Mouse (Mus musculus): ENCODE results near the gene Nat10.

Nat10 gene

DNA sequence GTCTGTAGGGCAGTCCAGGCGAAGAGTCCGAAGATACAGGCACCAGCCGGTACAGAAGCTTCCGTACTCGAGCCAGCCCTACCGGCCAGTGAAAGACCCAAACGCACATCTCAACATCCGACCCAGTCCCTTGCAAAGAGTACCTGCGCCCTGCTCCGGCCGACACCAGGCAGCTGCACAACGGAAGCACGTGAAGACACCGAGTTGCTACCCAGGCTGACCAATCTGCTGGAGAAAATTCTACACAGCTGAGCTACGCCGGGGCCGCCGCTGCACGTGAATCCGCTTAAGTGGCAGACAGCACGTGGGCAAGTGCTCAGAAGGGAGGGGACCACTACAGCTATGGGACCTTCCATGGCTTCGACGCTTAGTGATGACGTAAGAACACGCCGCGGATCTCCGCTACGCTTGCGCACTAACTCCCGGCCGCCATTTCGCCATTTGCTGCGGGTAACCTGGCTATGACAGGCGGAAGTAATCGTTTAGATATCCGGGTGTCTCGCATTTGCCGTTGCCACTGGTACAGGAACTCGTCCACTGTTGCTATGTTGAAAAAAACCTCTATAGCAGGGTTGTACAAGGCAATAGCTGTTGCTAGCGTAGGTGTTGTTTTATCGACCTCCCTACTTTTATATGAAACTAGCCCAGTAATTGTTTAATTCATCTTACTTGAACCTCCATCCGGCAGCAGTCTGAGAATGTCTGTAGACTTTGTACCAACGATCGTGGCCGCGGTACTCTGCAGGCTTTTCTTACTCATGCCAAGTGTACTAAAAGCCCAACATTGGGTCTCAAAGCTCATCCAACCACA lies at the start of gene Nat10:
Gene Nat10 (minus strand): TSS at position 365 of the 811 bp plus-strand sequence.
- peak; percentile 96 for DNase-seq (ENCODE audit: low spot score)

DNA sequence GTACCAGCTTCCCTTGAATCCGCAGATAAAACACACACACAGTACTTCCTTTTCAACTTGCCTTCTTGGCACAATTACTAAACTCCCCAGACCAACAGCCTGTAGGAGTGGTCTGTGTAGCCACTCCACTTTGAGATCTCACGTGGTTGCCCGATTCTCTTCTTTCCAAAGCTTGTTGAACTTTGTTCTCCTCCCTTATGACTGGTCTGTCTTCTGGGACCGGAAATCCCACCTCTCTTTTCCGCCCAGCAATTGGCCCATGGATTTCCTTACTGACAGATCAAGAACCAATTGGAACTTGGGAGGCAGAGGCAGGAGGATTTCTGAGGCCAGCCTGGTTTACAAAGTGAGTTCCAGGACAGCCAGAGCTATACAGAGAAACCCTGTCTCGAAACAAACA lies 49.3 kb upstream of the Nat10 start:
- DNase-seq (ENCODE audit: low spot score), result no peak

DNA sequence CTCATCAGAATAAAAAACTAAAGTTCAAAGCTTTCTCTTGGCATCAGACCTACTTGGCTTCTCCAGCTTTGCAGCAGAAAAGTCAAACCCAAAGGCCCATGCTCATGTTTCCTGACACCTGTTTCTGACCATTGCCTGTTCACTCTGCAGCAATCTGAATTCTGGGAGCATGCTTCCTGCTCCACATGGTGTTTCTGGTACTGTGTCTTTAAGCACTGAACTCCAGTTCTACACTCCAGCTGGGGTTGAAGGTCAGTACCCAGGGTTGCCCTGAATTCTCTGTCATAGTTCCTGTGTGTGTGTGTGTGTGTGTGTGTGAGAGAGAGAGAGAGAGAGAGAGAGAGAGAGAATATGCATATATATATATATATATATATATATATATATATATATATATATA lies 47.4 kb upstream of the Nat10 start:
- no peak for DNase-seq (ENCODE audit: low spot score)

DNA sequence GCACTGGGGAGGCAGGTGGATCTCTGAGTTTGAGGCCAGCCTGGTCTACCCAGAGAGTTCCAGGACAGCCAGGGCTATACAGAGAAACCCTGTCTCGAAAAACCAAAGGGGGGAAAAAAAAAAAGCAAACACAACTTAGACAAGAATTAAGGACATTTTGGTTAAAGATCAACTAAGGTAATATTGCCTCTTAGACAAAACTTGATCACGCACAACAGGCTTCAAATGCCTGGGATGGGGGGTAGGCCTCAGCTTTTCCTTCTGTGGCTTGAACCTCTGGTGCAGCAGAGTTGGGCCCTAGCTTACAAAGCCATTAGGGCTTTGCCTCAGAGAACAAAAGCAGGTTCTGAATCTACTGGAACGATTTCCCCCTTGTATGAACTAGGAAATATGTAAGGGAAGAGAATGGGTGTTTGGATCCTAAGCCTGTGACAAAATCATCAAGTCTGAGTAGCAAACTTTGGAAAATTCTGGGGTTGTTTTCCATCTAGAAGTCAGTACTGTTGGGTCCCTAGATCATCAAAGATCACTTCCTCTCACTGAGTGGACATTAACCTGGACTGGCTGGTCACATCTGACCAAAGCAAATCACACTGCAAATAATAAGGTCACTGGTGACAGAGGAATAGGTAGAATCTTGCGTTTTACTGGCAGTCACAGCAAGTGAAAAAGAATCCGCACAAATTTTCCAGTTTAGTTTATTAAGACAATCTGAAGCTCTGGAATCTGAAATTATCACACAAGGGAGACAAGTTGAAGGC lies 42.9 kb upstream of the Nat10 start:
- no peak for DNase-seq (ENCODE audit: low spot score)

DNA sequence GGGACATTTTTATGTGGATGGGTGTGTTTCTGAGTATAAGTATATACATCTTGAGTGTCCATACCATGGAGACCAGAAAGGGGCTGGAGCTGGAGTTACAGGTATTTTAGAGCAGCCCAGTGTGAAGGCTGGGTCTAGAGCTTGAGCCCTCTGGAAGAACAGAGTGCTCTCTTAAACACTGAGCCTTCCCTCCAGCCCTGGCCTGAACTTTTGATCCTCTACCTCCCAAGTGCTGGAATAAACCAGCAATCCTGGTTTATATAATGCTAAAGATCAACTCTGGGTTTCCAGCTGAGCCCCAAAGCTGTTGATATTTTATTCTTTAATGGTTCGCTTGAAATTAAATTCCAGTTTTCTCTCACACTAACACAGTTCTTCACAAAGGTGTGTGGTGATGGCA lies 41.4 kb upstream of the Nat10 start:
- DNase-seq (ENCODE audit: low spot score), result no peak

DNA sequence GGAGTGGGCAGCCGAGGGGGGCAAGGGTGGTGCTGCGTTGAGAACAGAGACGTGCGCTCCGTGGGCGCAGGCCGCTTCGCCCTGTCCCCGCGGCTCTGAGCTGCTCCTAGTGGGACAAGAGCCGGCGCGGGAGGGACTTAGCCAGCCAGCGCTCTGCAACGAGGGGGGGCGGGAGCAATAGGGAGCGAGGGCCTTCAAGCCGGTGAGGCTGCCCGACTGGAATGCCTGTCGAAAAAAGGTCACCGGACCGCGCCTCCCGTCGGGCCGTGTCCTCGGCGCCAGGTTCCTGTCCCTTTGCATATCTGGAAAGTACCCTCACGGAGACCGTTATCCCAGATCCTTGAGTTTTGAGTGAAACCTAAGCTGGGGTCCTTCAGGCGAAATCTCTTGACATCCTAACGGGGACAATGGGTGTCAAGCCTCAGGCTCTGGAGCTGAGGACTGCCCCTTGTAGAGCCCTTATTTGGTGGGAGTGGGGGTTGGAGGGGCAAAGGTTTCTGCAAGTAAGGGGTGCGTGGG lies 36.5 kb upstream of the Nat10 start, which contains the start of gene Caprin1:
Gene Caprin1 (minus strand): TSS at position 159 of the 519 bp plus-strand sequence.
- DNase-seq (ENCODE audit: low spot score), result peak; percentile 91

DNA sequence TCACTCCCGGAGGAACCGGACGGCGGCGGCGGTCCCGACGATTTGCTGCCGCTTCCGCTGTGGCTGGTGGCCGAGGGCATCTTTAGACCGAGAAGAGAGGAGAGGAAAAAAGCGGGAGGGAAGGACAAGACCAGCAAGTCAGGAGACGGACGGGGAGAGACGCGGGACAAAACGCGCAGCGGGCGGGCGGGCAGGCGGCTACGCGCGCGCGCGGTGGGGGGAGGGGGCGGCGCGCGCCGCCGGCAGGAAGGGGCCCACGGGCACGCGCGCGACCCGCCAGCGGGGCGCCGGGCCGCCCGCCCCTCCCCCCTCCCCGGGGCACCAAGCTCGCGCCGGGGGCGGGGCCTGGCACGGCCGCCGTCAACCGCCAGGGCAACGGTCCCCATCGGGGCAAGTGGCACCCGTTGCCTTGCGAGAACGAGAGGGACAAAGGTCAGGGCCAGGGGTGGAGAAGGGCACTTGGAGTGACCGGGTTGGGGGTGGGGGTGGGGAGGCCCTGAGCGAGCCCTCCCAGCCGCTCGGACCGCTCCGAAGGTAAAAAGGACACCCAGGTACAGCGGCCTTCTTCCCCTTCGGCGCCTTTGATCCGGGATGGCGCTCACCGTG lies 35.9 kb upstream of the Nat10 start:
- DNase-seq (ENCODE audit: low spot score), result no peak

DNA sequence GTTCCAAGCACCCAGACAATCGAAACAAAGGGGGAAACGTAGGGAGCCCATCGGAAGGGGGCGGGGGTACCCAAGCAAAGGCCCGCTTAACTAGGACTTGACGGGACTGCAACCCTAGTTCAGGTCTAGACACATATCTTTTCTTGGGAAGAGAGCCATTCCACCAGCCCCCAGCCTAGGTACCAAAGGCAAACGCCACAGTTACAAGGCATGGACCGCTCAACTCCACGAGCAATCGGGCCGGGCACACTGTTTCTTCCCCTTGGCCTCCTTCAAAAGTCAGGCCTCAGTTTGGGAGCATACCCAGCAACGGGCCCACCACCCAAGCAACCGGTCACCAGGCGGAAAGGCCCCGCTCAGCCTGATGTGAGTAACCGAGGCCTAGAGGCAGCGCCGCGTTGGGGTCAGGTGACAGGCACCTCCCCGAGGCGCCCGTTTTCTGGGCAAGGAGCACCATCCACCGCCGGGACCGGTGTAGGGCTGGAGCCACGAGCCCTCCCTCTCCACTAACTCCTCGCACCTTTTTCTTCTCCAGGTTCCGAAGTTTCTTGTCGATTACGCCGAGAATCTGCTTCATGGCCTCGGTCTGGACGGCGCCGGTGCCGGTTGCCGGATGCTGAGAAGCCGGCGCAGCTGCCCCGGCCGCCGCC lies 35.3 kb upstream of the Nat10 start:
- DNase-seq (ENCODE audit: low spot score), result peak; percentile 68

DNA sequence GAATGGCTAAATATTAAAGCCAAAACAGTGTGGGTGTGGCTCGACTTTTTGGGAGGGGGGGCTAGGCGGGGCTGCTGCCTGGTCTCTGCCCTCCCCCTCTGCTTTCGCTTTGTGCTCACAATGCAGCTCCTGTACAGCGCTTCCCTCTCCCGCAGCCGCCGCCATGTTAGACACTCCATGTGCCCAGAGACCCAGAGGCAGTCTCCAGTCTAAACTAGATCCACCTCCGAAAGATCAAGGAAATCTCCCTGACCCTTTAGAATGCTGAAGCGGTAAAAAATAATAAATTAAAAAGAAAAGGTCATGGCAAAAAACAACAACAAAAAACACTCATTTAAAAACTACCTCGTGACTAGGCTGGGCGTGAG lies 34.8 kb upstream of the Nat10 start:
- peak; percentile 56 for DNase-seq (ENCODE audit: low spot score)

DNA sequence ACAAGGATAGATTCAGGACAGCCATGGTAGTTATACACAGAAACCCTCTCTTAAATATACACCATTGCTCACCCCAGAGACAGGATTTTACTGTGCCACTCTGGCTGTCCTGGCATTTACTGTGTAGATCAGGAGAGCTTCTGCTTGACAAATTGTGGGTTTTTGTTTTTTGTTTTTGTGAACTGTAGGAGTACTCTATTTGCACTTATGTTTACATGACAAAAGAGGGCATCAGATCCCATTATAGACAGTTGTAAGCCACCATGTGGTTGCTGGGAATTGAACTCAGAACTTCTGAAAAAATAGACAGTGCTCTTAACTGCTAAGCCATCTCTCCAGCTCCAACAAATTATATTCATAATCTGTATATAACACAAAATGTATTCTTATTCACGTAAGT lies 30.9 kb upstream of the Nat10 start:
- DNase-seq (ENCODE audit: low spot score), result no peak

DNA sequence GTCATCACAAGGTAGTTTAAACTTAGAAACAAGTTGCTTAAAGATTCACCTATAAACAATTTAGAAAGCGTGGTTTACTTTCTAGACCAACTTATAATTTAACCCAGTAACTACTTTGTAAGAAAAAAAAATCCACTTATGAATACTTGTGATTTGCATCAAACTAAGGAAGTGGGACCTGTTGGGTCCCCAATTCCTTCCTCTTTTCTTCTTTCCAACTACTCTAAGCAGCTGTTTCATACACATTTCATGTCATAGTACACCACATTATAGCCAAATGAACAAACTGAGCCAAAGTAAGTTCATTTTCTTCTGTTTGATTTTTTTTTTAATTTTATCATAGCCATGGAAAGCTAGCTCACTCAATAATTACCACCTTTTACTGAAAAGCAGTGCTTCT lies 24.7 kb upstream of the Nat10 start:
- DNase-seq (ENCODE audit: low spot score), result no peak

DNA sequence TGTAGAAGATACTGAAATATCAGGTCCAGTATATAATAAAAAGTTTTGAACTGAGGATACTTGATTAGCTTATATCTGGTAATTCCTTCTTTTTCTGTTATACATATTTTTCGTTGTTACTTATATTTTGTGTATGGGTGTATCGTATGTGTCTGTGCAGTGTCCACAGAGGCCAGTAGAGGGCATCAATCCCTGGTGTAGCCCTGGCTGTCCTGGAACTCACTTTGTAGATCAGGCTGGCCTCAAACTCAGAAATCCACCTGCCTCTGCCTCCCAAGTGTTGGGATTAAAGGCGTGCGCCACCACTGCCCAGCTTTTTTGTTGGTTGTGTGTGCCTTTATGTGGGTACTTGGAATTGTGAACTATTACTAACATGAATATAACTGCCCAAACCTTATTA lies 23.6 kb upstream of the Nat10 start:
- peak; percentile 42 for DNase-seq (ENCODE audit: low spot score)

DNA sequence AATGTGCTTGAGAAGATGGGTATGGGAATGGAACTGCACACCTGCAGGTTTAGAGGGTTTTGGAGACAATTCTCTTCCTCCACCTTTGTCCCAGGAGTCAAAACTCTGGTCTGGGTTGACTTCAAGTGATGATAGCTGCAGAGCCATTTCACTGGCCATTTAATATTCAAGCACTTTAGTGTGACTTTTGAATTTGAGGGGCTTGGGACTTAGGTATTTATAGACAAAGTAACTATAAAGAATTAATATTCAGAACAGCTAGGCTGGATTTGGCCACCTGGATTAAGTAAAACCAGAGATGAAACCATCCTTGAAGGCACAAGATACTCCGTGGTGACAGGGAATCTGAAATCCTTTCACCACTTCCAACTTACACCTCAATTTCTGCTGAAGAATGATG lies 1.4 kb upstream of the Nat10 start:
- no peak for DNase-seq (ENCODE audit: low spot score)

DNA sequence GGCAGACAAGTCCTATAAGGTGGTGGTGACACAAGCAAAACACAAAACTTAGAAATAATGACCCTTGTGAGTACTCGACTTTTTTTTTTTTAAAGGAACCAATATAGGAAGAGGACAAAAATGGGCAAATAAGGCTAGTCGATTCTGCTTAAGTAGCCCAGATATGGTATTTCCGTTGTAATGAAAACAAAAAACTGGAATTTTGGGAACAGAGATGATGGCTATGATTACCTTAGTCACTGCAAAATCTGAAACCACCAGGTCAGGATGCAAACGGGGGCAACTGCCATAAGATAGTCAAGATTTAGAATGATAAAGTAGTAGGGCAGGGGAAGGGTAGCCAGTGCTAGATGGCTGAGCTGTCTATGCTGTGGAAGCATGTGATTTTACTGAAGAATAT lies 923 bp upstream of the Nat10 start:
- DNase-seq (ENCODE audit: low spot score), result no peak

DNA sequence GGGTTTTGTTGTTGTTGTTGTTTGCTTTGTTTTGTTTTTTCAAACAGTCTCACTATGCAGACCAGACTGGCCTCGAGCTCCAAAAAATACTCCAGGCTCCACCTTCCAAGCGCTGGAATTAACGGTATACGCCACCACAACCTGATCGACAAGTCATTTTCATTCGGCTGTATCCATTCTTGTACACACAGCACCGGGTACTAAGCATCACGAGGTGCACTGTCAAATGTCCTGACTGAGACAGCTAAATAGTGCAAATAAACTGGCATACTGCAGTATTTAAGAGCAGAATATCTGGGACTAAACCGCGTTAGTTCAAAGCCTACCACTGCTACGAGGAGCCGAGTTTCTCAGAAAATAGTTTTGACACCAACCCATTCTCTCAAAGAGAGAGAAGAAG lies 649 bp downstream of the Nat10 start:
- no peak for DNase-seq (ENCODE audit: low spot score)

DNA sequence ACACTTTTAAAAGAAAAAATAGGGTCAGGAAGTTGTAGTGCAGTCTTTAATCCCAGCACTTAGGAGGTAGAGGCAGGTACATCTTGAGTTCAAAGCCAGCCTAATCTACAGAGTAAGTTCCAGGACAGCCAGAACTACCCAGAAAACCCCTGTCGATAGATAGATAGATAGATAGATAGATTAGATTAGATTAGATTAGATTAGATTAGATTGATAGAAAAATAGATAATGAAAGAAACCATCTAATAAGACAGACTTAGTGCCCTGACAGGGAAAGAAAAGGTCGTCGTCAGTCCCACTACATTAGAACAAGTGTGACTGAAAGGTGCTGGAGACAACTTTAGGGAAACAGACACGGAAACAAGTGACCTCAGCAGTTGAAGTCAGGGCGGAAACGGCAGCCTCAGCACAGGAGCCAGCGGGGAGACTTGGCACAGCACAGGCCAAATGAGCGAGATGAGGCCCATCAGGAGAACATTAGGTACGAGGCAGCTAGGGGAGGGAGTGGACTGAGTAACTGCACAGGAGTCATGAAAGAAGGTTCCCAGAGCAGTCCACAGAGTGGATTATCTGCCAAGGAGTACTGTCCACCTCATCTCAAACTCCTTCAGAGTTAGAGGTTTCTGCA lies 5.5 kb downstream of the Nat10 start:
- no peak for DNase-seq (ENCODE audit: low spot score)

DNA sequence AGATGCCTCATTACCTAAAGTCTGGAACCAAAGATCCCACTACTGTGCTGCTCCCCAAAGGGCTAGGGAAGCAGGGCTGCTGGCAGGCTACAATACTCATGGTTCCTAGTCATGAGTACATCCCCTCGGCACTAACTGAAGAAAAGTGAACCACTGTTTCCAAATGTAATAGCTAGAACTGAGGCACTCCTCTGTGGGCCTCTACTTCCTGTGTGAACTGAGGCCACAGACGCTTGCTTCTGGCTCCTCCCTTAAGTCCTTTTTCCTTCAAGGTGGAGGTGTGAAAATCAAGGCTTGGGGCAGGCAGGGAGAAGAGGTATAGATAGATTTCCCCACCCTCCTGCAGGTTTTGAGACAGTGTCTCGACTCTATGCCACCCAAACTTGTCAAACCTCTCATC lies 6.5 kb downstream of the Nat10 start:
- no peak for DNase-seq (ENCODE audit: low spot score)

DNA sequence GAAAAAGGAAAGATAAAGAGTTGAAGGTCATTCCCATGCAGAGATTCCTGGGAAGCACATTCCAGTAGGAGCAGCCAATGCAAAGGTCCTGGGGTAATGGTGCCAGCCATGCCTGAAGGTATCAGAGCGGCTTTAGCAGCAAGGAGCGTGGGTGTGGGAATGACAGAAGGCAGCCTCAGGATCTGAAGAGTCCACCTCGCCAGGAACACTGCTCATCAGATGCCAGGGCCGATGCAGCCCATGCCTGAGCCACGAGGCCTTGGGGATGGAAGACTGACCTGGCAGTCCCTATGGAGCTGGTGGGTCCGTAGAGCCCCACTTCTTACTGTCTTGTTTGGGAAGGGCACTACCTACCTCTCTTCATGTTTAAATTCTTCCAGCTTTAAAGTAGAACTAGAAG lies 9.3 kb downstream of the Nat10 start:
- no peak for DNase-seq (ENCODE audit: low spot score)

DNA sequence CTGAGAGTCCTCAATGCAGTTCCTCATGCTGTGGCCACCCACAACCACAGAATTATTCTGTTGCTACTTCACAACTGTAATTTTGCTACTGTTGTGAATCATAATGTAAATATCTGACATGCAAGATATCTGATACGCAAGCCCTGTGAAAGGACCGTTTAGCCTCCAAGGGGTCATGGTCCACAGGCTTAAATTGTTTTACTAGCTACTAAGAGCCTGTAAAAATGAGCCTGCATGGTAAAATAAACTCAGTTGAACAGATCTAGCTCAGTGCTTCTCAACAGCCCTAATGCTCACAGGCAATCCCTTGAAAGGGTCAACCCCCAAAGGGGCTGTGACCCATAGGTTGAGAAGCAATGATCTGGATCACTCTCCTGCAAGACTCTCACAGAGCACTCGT lies 12.0 kb downstream of the Nat10 start:
- no peak for DNase-seq (ENCODE audit: low spot score)

DNA sequence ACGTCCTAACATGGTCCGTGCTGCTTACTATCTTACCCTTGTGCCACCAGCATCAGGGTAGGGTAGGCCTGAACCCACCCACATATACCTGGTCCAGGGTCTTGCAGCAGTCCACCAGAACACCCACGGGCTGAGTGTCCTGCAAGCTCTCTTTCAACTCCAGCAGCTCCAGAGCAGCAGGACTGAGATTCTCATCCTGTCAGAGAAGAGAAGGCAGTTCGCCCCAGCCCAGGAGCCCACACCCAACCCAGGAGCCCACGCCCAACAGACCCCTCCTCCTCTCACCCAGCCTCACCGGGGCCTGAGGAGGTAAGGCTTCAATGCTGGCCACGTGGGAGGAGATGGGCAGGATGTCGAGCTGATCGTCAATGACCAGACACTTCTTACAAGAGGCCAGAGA lies 13.2 kb downstream of the Nat10 start:
- no peak for DNase-seq (ENCODE audit: low spot score)

DNA sequence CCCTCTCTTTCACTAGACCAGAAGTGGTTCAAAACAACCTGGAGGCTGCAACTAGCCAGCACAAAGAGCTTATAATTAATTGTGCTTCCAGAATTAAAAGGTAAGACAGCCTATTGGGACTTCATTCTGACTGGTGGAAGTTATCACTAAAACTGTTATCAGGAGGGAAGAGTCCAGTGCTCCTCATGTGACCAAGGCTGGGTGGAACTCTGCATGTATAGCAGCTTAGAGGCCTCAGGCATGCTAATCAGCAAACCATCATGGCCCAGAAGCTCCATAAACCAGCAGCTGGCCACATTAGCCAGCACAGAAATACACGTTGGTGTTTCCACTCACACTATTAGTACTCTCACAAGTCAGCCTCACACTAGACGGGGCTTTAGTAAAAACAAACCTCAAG lies 14.3 kb downstream of the Nat10 start:
- no peak for DNase-seq (ENCODE audit: low spot score)

DNA sequence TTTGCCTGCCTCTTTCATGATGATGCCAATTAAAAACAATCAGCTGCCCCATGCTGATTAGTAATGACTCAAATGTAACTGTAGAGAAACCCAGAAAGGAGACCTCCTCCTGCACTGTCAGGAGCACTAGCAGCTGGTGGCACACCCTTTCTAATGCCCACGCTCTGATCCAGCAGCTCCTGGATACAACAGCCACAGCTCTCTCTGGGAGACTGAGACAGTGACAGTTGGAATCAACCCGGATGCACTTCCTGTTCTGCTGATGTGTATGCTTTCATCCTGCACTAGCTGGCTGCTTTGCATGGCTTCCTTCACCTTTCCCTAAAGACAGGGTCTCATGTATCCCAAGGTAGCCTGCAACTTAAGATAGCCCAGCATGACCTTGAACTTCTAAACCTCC lies 15.0 kb downstream of the Nat10 start:
- no peak for DNase-seq (ENCODE audit: low spot score)
